Mouse (Mus musculus) ES-E14 (cell line): Measurements from ENCODE around the gene Xkr8. TPM values are rescaled to one million over a fixed set of nuclear protein-coding genes. Genes with fewer than 3 reads are reported as not detected.

Source experiments
- DNase-seq: peaks from one replicate; pipeline ENCODE4 v3.0.0-alpha.2; 2013; ENCODE audit warnings: low read depth, low spot score
- H3K27ac ChIP-seq: 2 replicates; pipeline ENCODE4 v1.5.1; 2012; ENCODE audit warnings: low read depth, mild to moderate bottlenecking, low read length, moderate library complexity, mixed read lengths; ENCODE audit not compliant: poor library complexity, insufficient read depth, severe bottlenecking
- H3K36me3 ChIP-seq: 2 replicates; pipeline ENCODE4 v1.6.1; 2012; ENCODE audit warnings: mild to moderate bottlenecking, low read length, moderate library complexity, mixed read lengths; ENCODE audit not compliant: control insufficient read depth, poor library complexity, insufficient read depth, severe bottlenecking
- H3K4me1 ChIP-seq, 2 experiments: fragments of 150-350 bp in 1 of 2; sonication (generic) in 1 of 2; 2 replicates each; pipeline ENCODE4 v1.6.1; 2012; ENCODE audit warnings: low read length in 2 of 2, mild to moderate bottlenecking in 1 of 2, mixed read lengths in 1 of 2; ENCODE audit not compliant: control insufficient read depth in 2 of 2, insufficient read depth in 2 of 2, poor library complexity in 1 of 2
- H3K4me3 ChIP-seq, 2 experiments: fragments of 150-350 bp in 1 of 2; sonication (generic) in 1 of 2; 2 replicates each; pipeline ENCODE4 v1.5.1; 2012; ENCODE audit warnings: low read length in 2 of 2, low read depth in 1 of 2, mild to moderate bottlenecking in 1 of 2, mixed read lengths in 1 of 2; ENCODE audit not compliant: insufficient read depth in 1 of 2, poor library complexity in 1 of 2, severe bottlenecking in 1 of 2
- H3K9ac ChIP-seq: 2 replicates; pipeline ENCODE4 v1.6.1; 2012; ENCODE audit warnings: low read depth, mild to moderate bottlenecking, low read length, mixed read lengths; ENCODE audit not compliant: poor library complexity, insufficient read depth, severe bottlenecking
- H3K9me3 ChIP-seq: fragments of 150-350 bp; sonication (generic); 2 replicates; pipeline ENCODE4 v1.6.1; 2012; ENCODE audit warnings: low read depth, mild to moderate bottlenecking, low read length; ENCODE audit not compliant: control insufficient read depth, insufficient read depth
- CHD2 ChIP-seq: IDR thresholded peaks from 2 replicates; pipeline ENCODE4 v1.6.1; 2014; ENCODE audit warnings: mild to moderate bottlenecking, low read depth, low read length, inconsistent platforms
- HCFC1 ChIP-seq: IDR thresholded peaks from 2 replicates; pipeline ENCODE4 v1.6.1; 2012; ENCODE audit warnings: low read length, inconsistent platforms, borderline replicate concordance; ENCODE audit not compliant: insufficient read depth
- MAFK ChIP-seq: IDR thresholded peaks from 2 replicates; pipeline ENCODE4 v1.6.1; 2014; ENCODE audit warnings: mild to moderate bottlenecking, low read depth, low read length, inconsistent platforms; ENCODE audit not compliant: insufficient read depth
- ZC3H11A ChIP-seq: IDR thresholded peaks from 2 replicates; pipeline ENCODE4 v1.6.1; 2012; ENCODE audit warnings: low read depth, mild to moderate bottlenecking, inconsistent platforms, low read length, borderline replicate concordance
- ZNF384 ChIP-seq: IDR thresholded peaks from 2 replicates; pipeline ENCODE4 v1.6.1; 2012; ENCODE audit warnings: low read depth, low read length, inconsistent platforms
- in situ Hi-C, 2 experiments: fragments of 600-800 bp; cut with MboI; formaldehyde crosslinking; loops; one replicate each; pipeline ENCODE4 v1.15.1; 2025; ENCODE audit warnings: low sequenced_read_pairs in 2 of 2, inconsistent platforms in 1 of 2; ENCODE audit not compliant: unreplicated experiment in 2 of 2
- total RNA-seq: library from RNA; depleted of rRNA; stranded (reverse); fragments of 300-350 nt; gene quantifications from 2 replicates; pipeline ENCODE4 v1.2.3, GENCODE M21; 2012

The Xkr8 gene
- total RNA-seq, 1 experiment, result 9.6 TPM

DNA sequence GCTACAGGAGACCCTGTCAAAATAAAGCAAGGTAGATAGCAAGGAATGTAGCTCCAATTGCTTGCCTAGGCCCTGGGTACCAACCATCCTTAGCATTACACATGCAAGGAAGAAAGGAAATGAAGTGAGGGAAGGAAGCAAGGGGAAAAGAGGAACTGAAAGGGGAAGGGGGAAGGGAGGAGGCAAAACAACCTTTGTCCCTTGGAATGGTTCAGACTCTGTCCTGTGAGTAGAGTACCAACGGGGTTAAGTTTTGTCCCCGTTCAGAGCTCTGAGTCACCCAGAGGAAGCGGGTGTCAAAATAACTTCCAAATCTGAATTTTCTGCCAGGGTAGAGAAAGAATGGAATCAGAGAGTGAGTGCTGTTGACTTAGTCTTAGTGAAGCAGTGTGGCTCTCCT lies 27.9 kb upstream of the Xkr8 start:
- no peak overlapping the region for H3K9ac ChIP-seq
- DNase-seq, result no peak
- in situ Hi-C loops, result no loop called here
- H3K4me3 ChIP-seq, result no peak overlapping the region
- no peaks in the 10 kb centered on the region for H3K36me3 ChIP-seq
- no peak overlapping the region for H3K27ac ChIP-seq
- no peak for TF ChIP-seq ZC3H11A
- no peak for TF ChIP-seq ZNF384
- no peak for TF ChIP-seq HCFC1
- no peak for TF ChIP-seq MAFK
- TF ChIP-seq CHD2, result no peak
- H3K9me3 ChIP-seq, result no peaks in the 10 kb centered on the region
- peaks cover 5 to 6% of the 10 kb centered on the region in 2 experiments; a peak in 3 of 4 replicates for H3K4me1 ChIP-seq

DNA sequence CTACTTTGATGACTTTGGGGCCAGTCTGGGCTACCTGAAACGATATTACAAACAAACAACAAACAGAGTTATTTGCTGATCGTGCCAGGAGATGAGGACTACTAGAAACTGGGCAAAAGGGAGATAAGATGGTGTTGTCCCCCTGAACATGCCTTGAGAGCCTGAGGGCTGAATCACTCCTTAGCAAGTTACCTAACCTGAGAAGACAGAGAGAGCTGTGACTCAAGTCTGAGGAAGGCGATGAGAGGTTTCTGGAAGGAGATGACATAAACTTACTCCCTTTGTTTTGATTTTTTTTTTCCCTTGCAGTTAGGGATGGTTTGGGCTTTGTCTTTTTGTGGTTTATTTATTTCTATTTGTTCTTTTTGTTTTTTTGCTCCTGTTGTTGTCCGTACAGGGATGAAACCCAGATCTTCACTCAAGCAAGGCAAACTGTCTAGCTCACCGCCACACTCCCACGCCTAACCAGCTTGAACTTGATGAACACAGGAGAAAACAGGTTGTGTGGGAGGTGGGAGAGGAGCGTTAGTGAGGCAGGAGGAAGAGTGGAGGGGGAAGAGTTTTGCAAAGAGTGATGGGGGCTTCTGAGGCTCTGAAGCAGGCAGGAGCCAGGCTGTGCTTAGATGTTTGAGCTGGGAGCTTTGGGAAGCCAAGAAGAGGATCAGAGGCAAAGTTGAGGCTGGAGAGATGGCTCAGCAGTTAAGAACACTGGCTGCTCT lies 25.4 kb upstream of the Xkr8 start:
- in situ Hi-C loops, result no loop called here
- H3K27ac ChIP-seq, result no peak overlapping the region
- H3K4me1 ChIP-seq, result peaks cover 5 to 6% of the 10 kb centered on the region in 2 experiments; a peak in 3 of 4 replicates
- no peaks in the 10 kb centered on the region for H3K9me3 ChIP-seq
- TF ChIP-seq MAFK, result no peak
- no peak overlapping the region for H3K4me3 ChIP-seq
- no peak overlapping the region for H3K9ac ChIP-seq
- no peak for DNase-seq
- H3K36me3 ChIP-seq, result no peaks in the 10 kb centered on the region; the same call in 1 of the 2 replicates

DNA sequence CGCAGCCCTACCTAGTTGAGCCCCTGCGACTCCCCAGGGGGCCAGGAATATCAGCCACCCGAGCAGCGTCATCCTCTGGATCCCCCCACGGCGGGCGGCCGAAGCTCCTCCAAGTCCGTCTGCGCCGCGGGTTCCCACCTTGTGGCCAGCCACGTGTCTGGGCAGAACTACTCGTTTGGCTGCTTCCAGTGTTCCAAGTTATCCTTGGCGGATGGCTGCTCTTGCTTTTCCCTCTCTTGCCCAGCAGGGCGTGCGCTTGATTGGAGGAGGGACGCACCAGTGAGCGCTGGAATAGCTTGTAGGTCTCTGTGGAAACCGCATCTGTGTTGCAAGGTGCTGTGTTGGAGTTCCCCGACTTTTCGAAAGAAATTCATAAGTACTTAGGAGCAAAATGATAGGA lies 24.6 kb upstream of the Xkr8 start, which contains the start of gene Smpdl3b:
Smpdl3b (minus strand) TSS at position 279 of the 400 bp plus-strand sequence.
- in situ Hi-C loops, result no loop called here
- no peak within 1 kb of the TSS for H3K27ac ChIP-seq
- TF ChIP-seq CHD2 (no peak), ZNF384 (no peak), HCFC1 (no peak), ZC3H11A (no peak), MAFK (no peak)
- no peaks in the 10 kb centered on the region for H3K9me3 ChIP-seq
- no peaks in the 10 kb centered on the region; the same call in 1 of the 2 replicates for H3K36me3 ChIP-seq
- H3K4me3 ChIP-seq, result peak within 1 kb of the TSS; percentile 50 to 53
- H3K9ac ChIP-seq, result peak within 1 kb of the TSS; percentile 51
- peak; percentile 67 for DNase-seq
- peaks cover 5 to 6% of the 10 kb centered on the region in 2 experiments; a peak in 3 of 4 replicates for H3K4me1 ChIP-seq

- Histone ChIP-seq H3K4me1 (peaks cover 5 to 11% of the 10 kb centered on the region in 2 experiments; a peak in 3 of 4 replicates), H3K9ac (no peak overlapping the region), H3K9me3 (no peaks in the 10 kb centered on the region), H3K36me3 (no peaks in the 10 kb centered on the region; the same call in 1 of the 2 replicates), H3K27ac (no peak overlapping the region), H3K4me3 (no peak overlapping the region)
- in situ Hi-C loops, result no loop called here
- TF ChIP-seq ZC3H11A (no peak), HCFC1 (no peak), CHD2 (no peak), ZNF384 (no peak), MAFK (no peak)
- DNase-seq, result no peak
Measured at GRCm38 (mm10) chr4:132752992-132753391, 20.6 kb upstream of the Xkr8 start.

DNA sequence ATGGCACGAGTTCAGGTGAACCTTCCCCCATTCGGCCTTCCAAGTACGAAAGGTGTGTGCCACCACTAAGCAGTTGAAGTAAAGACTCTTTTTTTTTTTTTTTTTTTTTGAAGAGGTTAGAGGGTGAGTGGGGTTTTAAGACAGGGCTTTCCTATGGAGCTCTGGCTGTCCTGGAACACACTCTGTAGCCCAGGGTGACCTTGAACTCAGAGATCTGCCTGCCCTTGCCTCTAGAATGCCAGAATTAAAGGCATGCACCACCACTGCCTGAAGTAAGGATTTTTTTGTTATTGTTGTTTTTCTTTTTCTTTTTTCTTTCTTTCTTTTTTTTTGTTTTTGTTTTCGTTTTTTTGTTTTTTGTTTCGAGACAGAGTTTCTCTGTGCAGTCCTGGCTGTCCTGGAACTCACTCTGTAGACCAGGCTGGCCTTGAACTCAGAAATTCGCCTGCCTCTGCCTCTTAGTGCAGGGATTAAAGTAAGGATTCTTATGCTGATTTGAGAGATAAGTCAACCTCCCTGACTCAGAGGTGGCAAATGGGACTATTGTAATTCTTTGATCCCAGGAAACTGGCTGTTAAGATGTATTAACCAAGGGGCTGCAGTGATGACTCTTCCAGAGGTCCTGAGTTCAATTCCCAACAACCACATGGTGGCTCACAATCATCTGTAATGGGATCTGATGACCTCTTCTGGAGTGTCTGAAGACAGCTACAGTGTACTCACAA lies 17.1 kb upstream of the Xkr8 start:
- TF ChIP-seq ZC3H11A (no peak), ZNF384 (peak; percentile 74)
- H3K9ac ChIP-seq, result no peak overlapping the region
- H3K9me3 ChIP-seq, result no peaks in the 10 kb centered on the region
- DNase-seq, result no peak
- H3K4me3 ChIP-seq, result no peak overlapping the region
- peaks cover 0 to 20% of the 10 kb centered on the region in 2 experiments; a peak in 2 of 4 replicates for H3K4me1 ChIP-seq
- peak overlapping the region; percentile 73; the same call in 1 of the 2 replicates for H3K27ac ChIP-seq
- in situ Hi-C loops, result no loop called here
- H3K36me3 ChIP-seq, result peaks cover 2% of the 10 kb centered on the region; the same call in 1 of the 2 replicates
